In the genomic region with DNA sequence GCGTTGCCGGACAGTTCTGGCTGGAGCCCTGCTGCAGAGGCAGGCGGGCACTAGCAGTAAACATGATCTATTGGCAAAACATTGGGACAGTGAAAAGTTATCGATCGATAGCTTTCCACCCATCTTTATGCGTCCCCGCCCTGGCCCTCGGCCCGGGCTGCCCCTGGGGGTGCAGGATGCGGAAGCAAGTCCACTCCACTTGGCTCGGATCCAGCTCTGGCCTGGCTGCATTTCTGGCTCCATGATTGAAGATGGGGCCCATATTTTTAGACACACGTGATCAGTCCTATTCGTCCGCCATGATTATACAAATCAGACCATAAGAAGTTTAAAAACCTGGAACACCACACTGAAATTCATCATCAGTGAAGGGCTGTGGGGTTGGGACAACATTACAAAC, we compare ENCODE assay signal across 11 mouse cellular contexts. TPM values are rescaled to one million over a fixed set of nuclear protein-coding genes. Genes with fewer than 3 reads are reported as not detected.
"Had no signal": no experiment of that assay in that cellular context is flagged by ENCODE, and none has a peak within 500 bp of the region (broad histone marks: within the 10 kb centered on the region; RNA-seq: fewer than 3 reads in every experiment).

No protein-coding gene starts in this region.

- H3K4me3 ChIP-seq: kidney, embryonic 15.5 days; liver, embryonic 13.5 days; midbrain, embryonic 13.5 days had no signal

- H3K4me1 ChIP-seq: liver, embryonic 13.5 days had no signal

- DNase-seq: kidney, adult 8-10 months; kidney, postnatal 14 days; kidney, postnatal 4 days; liver, embryonic 13.5 days; thymus, adult 2 months; thymus, postnatal 14 days; thymus, postnatal 4 days had no signal

RNA-seq across cellular contexts. Expression of a gene that starts 57.9 kb away (rescaled TPM):
- polyA plus RNA-seq: liver, embryonic 16.5 days; macrophage had no signal
